Mouse (Mus musculus) ovary, postnatal 36 days (tissue): ENCODE data around the gene Tnfaip8l2.
A peak's percentile ranks its signal among the peaks of the same experiment; 100 is the strongest.

Source experiments
- DNase-seq: peaks from one replicate; pipeline ENCODE4 v3.0.0; 2022; ENCODE audit warnings: low spot score, mixed read lengths

Gene Tnfaip8l2

DNA sequence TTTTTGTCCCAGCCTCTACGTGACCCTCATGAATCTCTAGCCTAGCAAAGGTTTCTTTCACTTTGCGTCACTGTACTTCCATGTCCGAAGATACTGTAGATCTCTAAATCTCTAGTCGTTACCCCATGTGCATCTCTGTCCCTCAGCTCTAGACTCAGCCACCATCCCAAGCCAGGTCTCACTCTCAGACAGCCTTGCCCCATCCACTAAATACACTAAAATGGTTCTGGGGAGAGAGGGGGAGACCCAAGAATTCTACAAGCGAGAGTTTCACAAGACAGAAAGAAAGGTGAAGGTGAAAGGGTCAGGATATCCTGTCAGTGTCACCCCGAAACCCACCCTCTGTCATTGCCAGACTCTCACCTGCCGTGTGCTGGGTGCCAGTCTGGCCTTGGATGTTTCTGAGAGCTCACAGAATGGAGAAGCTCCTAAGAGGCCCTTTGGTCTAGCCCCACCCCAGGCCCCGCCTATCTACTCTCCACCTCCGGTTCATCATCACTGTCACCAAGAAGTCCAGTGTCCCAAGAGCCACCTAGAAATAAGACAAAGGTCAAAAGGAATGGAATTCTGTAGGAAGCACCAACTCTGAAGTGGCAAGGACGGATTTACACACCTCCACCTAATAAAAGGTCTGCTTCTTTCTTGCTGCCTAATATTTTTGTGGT, at the start of gene Tnfaip8l2:
Gene Tnfaip8l2 (minus strand): TSS at position 409 of the 665 bp plus-strand sequence.
- DNase-seq = no peak

DNA sequence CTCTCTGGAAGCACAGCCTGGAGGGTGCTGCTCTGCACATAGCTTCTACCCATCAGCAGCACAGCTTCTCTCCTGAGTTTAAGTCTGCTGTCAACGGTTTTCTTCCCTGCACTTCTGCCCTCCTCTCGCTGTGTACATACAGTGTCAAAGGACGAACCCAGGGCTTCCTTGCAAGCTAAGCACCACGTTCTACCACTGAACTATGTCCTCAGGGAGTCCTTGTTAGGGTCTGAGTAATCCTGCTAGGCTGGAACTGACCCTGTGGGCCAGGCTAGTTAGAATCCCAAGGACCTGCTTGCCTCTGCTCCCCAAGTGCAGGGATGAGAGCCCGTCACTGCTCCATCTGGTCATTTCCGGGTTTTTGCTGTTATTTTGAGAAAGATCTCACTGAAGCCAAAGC, 44.7 kb upstream of the Tnfaip8l2 start:
- no peak for DNase-seq

DNA sequence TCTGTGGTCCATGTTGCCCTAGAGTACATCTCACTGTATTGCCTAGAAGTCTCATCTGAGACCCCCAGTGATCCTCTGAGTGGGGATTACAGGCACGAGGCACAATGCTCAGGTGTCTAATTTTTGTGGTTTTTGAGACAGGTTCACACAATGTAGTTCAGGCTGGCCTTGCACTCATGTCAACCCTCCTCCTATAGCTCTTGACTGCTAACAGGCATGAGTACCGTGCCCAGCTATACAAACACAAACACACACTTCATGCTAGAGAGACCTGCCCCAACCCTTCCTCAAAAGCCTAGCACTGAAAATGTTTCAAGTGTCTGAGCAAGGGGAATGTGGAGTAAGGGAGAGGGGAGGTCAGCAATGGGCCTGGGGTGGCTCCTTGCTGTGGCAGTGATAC, 43.9 kb upstream of the Tnfaip8l2 start:
- no peak for DNase-seq

DNA sequence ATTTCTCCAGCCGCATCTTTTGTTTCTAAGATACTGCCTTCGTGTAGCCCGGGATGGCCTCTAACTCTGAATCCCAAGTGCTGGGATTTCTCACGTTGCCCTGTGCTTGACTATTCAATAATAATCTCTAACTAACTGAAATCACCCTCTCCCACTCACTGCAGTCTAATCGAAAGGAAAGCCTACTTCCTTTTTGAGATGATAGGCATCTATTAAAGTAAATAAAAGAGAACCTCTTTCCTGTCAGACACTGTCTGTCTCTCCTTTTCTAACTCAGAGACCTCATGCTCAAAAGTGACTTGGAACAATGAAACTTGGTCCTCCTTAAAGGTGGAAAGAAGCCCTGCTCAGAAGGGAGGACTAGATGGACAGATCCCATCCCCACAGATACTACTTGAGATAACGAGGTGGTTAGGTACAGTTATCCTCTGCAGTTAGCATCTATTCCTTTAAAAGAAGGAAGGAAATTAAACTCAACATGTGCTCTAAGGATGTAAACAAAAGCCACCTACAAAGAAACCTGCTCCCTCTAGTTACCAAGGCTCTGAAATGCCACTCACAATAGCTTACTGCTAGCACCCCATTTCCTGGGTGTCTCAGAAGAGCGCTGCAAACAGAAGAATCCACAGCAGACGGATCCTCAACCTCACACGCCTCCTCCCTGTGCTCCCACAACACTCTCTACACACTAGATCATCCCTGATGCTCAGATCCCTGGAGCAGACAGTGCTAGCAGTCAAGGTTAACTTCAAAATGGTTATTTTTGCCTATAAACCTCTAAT, 42.8 kb upstream of the Tnfaip8l2 start:
- no peak for DNase-seq

DNA sequence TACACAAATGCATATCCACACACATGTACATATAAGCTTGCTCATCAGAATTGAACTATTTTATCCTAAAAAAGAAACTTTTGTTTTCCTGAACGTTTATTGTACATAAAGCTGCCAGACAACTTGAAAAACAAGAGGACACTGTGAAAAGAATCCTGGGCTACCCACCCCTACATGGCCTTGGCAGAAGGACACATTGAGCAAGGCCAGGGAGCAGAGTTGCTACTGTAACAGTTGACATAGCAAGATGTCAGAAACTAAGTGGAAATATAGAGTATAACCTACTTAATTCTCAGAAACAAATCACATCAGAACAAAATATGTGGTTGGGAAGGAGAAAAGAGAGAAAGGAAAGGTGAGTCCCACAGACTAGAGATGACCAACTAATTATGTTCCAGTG, 39.7 kb upstream of the Tnfaip8l2 start:
- no peak for DNase-seq

DNA sequence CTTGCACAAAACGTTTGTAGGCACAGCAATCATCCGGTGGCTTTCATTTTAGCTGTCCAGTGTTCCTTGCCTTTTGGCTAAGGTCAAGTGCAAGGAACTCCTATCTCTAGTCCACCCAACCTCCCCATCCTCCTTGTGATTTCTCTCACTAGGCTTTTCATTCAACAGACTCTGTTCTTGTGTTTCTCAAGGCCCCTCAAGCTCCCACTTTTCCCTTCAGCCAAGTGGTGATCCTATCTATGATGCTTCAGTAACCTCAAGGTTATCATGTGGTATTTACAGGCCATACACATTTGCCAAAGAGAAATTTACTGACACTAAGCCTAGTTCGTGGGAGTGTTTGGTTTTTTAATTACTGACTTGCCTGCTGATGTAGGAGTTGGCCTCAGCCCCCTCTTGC, 37.7 kb upstream of the Tnfaip8l2 start:
- no peak for DNase-seq

DNA sequence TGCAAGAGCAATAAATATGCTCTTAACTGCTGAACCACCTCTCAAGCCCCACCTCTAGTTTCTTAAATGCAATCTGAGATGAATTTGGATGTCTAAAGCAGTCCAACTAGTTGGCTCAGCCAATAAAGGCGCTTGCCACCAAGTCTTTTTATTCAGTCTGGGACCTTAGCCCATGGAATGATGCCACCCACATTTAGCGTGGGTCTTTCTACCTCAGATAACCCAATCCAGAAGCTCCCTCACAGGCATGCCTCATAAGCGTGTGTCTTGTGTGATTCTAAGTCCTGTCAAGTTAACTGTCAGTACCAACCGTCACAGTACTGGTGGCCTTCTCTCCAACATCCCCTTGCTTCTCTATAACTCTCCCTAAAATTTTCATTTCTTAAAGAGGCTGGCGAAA, 36.8 kb upstream of the Tnfaip8l2 start:
- DNase-seq = no peak

DNA sequence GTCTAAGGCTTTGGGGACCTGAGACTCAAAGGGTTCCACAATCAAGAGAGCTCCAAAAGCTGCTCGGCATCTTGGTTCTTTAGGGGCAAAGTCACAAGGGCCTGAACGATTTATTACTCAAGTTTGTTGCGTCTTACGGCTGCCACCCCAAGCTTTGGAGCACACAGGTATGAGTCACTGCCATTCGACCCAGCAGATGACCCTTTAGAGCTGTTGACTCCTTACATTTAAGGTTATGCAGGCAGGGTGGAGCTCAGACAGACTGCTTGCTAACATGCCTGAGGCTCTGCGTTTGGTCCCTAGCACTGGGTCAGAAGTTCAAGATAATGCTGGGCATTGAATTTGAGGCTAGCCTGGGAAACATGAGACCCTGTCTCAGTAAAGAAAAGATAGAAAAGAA, 35.4 kb upstream of the Tnfaip8l2 start:
- DNase-seq = no peak

DNA sequence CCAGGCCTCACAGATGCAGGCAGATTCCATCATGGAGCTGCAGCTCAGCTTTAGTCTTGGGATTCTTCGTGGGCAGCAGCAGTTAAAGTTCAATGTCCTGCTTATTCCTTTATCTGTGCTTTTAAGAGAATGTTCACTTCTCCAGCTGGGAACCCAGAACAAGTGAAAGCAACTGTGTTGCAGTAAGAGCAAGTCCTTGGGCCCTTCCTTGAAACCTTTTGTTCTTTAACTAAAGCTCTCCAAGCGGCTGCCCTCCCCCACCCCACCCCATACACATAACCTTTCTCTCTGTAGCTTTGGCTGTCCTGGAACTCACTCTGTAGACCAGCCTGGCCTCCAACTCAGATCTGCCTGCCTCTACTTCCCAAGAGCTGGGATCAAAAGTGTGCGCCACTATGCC, 34.3 kb upstream of the Tnfaip8l2 start:
- no peak for DNase-seq

DNA sequence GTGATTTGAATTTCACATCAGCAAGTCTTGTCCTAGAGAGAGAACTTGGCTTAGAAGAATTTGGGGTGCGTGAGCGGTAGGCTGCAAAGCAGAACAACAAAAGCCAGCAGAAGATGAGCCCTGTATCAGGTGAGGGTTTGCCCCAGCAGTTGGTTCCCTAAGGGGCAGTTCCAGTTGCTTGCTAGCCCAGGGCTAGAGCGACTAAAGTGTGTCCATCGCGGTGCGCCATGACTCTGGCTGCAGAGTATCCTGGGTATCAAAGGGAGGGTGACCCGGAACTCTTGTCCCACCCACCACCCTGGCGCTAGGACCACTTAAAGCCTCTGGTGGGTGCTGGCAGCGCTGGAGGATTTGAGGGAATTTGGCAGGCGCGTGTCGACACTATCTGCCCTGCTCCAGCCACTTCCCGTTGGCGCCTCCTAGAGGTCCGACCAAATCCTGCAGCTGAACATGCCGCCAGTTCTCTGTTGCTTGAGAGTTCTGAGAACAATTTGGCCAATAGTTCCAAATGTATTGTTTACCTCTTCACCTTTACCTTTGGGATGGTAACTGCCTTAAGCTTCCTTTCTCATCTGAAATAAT, 31.9 kb upstream of the Tnfaip8l2 start:
- DNase-seq = peak; percentile 84

DNA sequence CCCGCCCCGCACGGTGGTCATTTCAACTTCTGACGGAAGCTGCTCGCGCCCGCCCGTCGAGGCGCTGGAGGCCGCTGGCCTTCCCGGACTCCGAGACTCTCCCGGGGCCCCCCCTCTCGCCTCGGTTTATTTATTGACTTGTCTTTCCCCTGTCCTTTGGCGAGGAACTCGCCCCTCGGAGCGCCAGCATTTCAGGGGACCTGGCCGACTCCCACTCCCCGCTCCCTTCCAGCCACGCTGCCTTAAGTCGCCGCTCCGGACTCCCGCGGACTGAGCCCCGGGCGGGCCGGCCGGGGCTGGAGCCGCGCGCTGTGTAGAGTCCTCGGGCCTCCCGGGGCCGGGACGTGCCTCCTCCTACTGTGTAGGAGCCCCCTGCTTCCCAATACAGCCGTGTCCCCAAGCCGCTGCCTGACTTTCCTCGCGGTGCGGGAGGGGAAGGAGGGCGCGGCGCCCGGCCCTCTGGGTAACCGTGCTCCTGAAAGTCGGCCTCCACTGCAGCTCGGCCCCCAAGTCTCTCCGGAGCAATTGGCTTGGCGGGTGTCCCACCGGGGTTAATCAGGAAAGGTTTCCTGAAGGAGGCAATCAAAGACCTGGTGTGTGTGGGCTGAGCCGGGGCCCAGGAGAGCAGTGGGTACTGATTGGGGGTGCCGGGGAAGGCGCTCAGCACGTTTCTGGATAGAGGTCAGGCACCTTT, 31.2 kb upstream of the Tnfaip8l2 start:
- DNase-seq = peak; percentile 30

DNA sequence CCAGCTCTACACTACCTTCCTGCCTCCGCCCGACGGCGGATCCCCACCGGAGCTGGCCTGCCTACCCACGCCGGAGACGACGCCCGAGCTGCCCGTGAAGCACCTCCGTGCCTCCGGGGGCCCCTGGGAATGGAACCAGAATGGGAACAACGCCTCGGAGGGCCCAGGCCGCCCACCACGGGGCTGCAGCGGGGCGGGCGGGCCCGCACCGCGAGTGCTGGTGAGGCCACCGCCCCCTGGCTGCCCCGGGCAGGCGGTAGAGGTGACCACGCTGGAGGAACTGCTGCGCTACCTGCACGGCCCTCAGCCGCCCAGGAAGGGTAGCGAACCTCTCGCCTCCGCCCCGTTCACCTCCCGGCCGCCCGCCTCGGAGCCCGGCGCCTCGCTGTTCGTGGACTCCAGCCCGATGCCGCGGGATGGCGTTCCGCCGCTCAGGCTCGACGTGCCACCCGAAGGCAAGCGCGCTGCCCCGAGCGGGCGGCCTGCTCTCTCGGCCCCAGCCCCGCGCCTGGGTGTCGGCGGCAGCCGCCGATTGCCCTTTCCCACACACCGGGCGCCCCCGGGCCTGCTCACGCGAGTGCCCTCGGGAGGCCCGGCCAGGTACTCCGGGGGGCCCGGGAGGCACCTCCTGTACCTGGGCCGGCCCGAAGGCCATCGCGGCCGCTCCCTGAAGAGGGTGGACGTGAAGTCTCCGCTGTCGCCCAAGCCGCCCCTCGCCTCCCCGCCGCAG, 30.5 kb upstream of the Tnfaip8l2 start:
- DNase-seq = no peak

DNA sequence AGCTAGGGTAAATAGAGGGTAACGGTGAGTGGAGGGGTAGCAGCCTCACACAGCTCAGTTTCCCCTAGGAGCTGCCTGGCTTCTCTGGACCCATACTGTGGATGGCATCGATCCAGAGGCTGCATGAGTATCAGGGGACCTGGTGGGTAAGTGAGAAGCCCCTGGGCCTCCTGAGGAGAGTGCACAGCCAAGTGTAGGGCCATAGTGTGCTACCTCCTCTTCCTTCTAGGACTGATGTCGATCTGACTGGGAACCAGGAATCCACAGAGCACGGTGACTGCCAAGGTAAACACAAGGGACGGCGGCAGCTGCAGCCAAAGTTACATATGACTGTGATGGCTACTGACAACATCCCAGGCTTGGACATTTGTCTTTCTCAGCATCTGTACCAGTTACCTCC, 28.9 kb upstream of the Tnfaip8l2 start:
- no peak for DNase-seq

DNA sequence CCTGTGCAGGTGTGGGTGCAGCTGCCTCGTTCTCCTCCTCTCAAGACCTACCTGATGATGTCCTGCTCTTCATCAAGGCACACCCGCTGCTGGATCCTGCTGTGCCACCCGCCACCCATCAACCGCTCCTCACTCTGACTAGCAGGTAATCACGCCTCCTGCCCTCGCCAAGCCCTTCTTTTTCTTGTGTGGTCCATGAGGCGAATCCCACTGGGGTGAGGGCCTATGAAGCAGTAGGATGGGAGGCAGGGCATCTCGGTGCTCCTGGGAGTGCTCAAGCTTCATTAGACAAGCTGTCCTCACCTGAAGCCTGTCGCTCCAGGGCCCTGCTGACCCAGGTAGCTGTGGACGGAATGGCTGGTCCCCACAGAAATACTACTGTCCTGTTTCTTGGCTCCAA, 27.8 kb upstream of the Tnfaip8l2 start:
- DNase-seq = no peak

DNA sequence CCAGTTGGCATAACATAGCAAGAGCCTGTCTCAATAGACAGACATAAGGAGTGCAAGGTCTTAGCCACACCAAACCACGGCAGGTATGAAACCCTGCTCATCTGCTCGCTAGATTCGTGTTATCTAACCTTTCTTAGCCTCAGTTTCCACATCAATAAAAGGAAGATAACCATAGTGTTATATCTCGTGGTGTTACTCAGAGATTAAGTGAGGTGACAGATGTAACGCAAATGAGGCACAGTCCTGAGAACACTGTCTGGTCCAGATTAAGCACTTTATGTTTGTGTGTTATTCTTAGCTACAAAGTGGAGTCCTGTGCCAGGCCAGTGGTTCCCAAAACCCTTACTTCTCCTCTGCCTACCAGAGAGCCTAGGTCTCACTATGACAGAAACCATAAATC, 22.7 kb upstream of the Tnfaip8l2 start:
- no peak for DNase-seq

DNA sequence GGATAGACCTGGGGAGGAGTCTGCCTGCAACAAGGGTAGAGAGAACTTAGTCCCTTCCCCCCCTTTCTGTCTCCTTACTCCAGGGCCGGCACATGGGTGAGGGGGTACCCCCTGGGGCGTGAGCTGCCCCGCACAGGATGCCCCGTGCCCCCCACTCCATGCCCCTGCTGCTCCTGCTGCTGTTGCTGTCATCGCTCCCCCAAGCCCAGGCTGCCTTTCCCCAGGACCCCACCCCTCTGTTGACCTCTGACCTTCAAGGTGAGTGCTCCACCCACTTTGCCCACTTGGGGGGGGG, 22.0 kb upstream of the Tnfaip8l2 start:
- no peak for DNase-seq

DNA sequence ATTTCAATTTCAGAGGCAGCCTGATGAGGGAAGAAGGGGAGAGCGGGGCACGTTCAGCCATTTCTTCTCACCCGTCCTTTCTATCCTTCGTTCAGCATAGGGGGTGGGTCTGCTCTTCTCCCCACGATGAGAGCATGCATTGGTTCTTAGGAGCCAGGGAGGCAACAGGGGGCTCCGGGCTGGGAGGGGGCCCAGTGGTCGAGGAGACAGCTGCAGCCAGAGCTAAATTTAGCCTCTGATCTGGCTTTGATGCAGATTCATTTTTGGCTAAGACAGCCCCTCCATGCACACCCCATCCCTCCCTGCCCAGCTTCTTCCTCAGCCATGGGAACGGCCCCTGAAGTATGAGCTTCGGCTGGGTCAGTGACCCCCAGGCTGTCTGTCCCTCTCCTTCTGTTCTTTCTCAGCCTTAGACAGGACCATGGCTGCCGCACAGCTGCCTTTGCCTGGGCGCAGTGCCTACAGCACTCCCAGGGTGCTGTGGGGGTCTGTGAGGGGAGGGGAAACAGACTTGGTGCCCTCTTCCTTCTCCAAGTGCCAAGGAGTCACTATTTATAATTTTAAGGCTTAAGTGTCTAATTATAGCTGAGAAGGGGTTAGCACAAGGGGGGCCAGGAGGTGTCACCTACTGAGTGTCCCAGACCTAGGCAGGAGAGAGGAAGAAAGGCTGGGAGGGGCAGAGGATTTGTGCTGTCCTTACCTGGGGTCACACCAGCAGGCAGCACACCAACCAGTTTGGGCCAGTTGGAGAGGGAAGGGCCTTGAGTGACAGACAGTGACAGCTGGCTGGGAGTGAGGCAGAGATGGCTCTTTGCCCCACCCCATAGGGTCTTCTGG, 21.5 kb upstream of the Tnfaip8l2 start:
- DNase-seq = no peak

DNA sequence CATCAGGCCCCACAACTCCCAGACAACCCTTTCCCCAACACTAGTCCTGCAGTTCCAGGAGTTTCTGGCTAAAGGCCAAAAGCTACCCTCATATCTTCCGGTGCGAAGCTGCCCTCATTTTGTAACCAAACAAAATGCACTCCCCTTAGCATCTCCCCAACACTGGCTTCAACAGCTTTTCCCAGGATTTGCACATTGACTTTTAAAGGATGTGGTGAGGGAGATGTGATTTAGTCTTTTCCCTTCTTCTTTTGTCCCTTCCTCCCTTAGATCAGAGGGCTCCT, 20.1 kb upstream of the Tnfaip8l2 start:
- no peak for DNase-seq

DNA sequence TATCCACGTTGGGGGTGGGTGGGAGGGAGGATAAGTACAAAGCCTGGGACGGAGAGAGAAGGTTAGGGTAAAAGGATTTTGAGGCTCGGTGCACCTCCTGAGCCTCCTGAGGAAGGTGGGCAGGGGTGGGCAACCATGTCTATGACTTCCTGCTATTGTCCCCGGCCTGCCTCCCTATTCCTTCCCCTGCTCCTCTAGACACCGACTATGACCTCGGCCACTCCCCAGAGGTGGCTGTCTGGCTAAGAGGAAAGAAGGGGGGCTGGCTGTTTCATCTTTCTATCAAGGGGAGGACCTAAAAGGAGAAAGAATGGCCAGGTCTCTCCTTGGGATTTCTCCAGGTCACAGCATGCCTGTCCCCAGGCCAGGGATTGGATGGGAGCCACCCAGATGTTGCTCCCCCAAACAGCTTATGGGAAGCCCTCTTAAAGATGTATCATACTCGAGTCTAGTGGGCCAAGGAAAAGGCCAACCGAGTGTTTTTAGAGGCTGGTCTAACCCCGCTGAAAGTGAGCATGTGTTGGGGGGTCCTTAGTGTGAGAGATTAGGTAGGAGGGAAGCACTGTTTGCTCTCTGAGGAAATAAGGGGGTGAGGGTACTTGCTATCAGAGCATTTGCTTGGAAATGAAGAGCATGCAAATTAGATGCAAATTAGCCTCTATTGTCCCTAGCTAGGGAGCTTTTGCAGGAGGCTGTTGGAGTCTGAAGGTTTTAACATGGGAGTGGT, 19.6 kb upstream of the Tnfaip8l2 start:
- DNase-seq = no peak

DNA sequence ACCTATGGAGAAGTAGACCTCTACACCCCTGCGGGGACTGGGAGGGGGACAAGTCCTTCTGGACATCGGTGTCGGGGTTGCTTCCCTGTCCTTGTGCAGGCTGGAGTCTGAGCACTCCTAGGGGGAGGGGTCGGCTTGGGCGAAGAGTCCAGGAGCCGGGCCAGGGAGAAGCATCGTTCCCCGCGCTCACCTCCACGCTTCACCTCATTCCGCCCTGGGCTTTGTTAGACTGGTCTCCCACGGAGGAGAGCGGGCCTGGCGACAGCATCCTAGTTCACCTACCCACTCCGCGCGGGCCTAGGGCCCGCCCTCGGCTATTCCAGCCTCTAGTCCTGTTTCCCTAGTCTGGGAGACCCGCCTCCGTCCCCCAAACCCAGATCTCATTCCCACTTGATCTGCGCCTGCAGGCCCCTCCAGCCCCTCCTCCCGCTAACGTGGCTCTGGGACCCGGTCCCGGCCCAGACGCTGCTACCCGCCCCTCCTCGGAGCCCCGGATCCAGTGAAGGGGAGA, 18.9 kb upstream of the Tnfaip8l2 start:
- DNase-seq = no peak
